Mouse (Mus musculus) hindbrain, embryonic 10.5 days (tissue): ENCODE data around the gene Esrp2. TPM values are rescaled to one million over a fixed set of nuclear protein-coding genes. Genes with fewer than 3 reads are reported as not detected.

Source experiments
- polyA plus RNA-seq: library from polyadenylated mRNA; unstranded; fragments of >200 nt; fragmentation: Nextera tagmentation; extraction: Ambion mirVana; gene quantifications from 2 replicates; pipeline ENCODE4 v1.2.1, GENCODE M21; 2016

Esrp2 gene
- polyA plus RNA-seq, 1 experiment from 2014 or later = 3.3 TPM

Other genes starting within 250 kb of the Esrp2 start
- gene Nrn1l, start 243.4 kb downstream of the Esrp2 start, polyA plus RNA-seq = 0.39 and 0.73 TPM in 2 replicates
- 28.8 and 31.0 TPM in 2 replicates for gene Pskh1, start 236.5 kb downstream of the Esrp2 start, polyA plus RNA-seq
- gene Ctrl, start 203.1 kb downstream of the Esrp2 start, polyA plus RNA-seq = 1.7 and 2.5 TPM in 2 replicates
- gene Psmb10, start 198.5 kb downstream of the Esrp2 start, polyA plus RNA-seq = 32.7 and 33.6 TPM in 2 replicates
- 0.60 and 0.78 TPM in 2 replicates for gene Lcat, start 193.6 kb downstream of the Esrp2 start, polyA plus RNA-seq
- gene Slc12a4, start 170.9 kb downstream of the Esrp2 start, polyA plus RNA-seq = 18.7 and 19.3 TPM in 2 replicates
- gene Dpep3, start 157.5 kb downstream of the Esrp2 start, polyA plus RNA-seq = not detected in 2 replicates
- gene Dus2, start 145.6 kb downstream of the Esrp2 start, polyA plus RNA-seq = 21.1 and 21.3 TPM in 2 replicates
- not detected in 2 replicates for gene Dpep2nb, start 131.0 kb downstream of the Esrp2 start, polyA plus RNA-seq
- gene Ddx28, start 125.1 kb downstream of the Esrp2 start, polyA plus RNA-seq = 22.4 and 24.4 TPM in 2 replicates
- 4.2 and 6.2 TPM in 2 replicates for gene Nfatc3, start 78.1 kb downstream of the Esrp2 start, polyA plus RNA-seq
- 15.0 and 16.1 TPM in 2 replicates for gene Pla2g15, start 13.4 kb upstream of the Esrp2 start, polyA plus RNA-seq
- 66.1 and 71.9 TPM in 2 replicates for gene Slc7a6, start 31.9 kb upstream of the Esrp2 start, polyA plus RNA-seq
- gene Slc7a6os, start 74.0 kb upstream of the Esrp2 start, polyA plus RNA-seq = 33.0 and 36.9 TPM in 2 replicates
- 71.1 and 73.6 TPM in 2 replicates for gene Prmt7, start 74.0 kb upstream of the Esrp2 start, polyA plus RNA-seq
- gene Smpd3, start 201.0 kb upstream of the Esrp2 start, polyA plus RNA-seq = 12.7 and 20.9 TPM in 2 replicates